Mouse (Mus musculus): ENCODE data around the gene Prdm16. TPM values are rescaled to one million over a fixed set of nuclear protein-coding genes. Genes with fewer than 3 reads are reported as not detected.

Prdm16 gene
- total RNA-seq, 2 experiments from 2014 or later: 9.7 to 12.2 TPM

DNA sequence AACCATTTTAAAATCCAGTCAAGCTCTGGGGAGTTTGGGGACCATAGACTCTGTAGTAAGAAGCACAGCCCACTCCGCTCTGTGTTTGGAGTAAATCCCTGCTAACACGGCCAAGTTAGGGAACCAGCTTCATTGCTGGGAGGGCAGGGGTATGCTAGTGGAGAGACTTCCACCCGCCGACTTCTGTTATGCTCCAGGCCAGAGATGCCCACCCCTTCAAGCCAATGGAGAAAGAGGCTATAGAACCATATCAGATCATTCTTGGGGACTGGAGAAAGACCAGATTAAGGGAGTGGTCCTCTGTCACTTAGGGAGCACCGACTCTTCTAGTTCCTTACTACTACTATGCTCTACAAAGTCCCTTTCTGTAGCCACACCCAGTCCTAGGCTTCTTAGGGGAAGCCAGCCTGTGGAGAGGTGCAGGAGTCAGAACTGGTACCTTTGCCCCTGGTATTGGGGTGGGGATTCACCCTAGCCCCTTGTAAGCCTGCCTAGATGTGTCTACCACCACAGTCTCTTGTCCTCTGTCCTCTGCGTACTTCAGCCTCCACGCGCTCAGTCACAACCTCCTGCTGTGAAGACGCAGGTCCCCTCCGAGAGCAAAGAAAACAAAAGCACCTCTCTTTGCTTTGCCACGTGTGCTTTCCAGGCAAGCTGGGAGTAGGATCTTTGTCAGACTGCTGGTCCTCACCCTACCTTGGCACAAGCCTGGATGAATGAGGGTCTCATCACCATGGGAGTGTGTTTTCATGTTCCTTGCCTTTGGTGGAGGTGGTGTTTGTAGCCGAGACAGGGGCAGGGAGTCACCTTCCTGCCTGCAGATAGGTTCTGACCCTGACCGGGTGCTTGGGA, 3.1 kb upstream of the Prdm16 start:
- DNase-seq (ENCODE audit: low spot score in 2 of 2): no peak

DNA sequence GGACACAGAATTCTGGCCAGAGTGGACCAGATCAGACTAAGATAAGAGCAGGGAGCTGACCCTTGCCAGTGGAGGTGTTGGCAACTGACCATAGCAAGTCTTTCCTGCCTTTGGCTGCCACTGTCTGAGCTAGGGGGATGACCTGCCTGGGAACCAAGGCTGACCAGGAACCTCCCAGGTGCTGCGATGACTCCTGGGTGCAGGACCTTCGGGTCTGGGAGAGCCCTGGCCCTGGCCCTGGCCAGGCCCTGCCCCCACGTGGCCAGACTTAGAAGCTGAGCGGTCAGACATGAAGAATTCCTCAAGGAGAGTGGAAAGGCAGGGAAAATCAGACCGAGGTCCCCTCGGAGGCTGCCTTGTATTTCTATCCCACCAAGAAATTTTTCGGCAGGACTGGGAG, 2.5 kb upstream of the Prdm16 start:
- no peak for DNase-seq (ENCODE audit: low spot score in 2 of 2)

DNA sequence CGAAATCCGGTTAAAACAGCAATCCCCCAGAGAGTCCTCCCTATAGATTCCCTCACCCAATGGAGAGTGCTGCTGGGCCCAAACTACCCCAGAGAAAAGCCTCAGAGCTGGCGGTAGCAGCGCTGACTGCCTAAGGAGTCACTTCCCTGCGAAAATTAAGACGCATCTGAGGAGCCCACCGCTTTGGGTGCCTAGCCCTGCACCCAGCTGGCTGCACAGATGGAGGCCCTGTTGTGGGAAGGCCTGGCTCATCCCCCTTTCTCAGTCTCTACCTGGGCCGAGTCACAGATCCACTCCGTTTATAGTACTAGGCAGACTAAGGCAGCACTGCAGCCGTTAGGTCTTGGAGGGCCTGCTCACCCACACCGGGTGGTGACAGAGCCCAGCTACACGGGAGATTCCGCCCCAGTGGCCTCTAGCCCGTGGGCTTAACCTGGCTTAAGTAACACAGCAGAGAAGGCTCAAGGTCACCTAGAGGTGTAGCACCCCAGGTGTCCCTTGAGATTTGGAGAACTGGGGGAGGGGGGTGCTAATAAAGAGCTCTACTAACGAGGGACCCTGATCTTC, 1.7 kb upstream of the Prdm16 start:
- DNase-seq (ENCODE audit: low spot score in 2 of 2): no peak

DNA sequence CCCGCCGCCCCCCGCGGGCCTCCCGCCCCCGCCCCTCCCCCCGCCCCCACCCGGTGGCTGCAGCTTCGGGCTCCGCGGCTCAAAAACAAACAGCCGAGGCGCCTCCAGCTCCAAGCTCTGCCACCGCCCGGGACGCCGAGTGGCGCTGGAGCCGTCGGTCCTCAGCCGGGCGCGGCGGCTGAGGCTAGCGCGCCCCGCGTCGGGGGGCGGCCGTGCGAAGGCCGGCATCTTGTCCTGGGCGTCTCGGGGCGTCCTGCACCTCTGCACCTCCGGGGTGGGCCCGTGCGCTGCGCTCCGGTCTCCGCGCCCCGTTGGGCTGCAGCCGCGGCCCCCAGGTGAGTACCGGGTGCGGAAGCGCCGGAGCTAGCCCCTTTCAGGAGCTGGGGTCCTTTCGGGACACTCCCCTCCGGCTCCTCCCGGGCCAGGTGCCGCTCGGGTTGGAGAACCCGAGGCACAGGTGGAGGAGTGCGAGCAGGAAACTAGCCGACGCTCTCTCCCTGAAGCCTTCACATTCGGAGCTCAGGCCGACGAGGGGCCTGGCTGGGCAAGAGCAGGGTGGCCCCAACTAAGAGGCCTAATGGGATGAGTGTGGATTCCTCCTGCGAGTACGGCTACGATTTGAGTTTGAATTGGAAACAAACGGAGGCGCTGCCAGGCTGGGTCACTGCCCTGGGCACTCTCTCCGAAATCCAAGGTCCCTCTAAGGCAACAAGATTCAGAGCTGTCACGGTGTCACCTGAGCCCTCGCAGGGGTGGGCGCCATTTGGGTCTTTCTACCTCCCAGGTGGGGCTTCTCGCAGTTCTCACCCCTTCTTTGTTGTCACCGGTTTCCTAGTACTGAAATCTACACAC, 1.0 kb upstream of the Prdm16 start:
- no peak for DNase-seq (ENCODE audit: low spot score in 2 of 2)

DNA sequence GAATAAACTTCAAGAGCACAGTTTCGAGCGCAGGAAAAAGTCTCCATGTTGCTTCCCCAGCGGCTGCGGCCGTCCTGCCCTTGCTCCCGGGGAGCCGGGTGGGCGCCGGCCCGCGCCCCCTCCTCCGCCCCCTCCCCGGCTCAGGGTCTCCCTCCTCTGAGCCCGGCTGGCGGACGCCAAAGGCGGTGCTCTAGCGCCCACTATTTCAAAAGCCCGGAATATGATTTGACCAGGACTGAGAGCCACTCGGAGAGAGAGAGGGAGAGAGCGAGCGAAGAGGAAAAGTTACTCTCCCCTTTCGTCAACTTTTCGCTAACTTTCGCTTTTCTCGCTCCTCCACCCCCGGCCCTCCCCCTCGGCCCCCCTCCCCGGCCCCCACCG, 630 bp downstream of the Prdm16 start:
- DNase-seq (ENCODE audit: low spot score in 2 of 2): no peak

DNA sequence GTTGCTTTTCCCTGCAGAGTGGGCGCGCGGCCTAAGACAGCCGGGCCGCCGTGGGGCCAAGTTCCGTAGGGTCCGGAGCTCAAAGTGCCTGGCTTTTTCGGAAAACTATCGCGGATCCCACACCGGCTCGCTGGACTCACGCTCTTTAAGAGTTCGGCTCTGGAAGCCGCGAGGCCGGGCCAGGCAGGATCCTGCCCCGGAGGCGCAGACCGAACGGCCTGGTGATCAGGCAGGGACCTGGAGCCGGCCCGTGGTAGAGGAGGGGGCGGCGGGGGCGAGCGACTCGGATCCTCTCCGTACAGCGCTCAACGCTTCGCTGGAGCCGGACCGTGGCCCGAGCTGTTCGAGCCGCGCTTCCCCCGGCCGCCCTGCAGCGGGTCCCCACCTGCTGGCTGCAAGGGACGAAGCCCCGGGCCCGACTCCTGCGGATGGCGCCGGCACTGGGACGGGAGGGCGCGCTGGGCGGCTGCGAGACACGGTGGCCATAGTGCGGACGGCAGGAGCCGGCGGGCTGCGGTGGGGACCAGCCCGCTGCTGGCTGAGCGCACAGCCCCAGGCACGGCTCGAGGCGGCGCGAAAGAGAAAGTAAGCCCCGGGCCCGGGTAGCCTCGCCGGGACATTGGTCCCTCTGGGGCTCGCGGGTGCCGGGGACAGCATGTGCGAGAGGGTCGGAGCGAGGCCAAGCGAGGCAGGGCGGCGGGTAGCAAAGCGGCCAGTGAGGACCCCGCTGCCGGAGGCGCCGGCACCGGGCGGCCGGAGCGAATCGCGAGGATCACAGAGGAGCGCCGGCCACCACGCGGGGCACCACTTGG, 1.2 kb downstream of the Prdm16 start:
- no peak for DNase-seq (ENCODE audit: low spot score in 2 of 2)

DNA sequence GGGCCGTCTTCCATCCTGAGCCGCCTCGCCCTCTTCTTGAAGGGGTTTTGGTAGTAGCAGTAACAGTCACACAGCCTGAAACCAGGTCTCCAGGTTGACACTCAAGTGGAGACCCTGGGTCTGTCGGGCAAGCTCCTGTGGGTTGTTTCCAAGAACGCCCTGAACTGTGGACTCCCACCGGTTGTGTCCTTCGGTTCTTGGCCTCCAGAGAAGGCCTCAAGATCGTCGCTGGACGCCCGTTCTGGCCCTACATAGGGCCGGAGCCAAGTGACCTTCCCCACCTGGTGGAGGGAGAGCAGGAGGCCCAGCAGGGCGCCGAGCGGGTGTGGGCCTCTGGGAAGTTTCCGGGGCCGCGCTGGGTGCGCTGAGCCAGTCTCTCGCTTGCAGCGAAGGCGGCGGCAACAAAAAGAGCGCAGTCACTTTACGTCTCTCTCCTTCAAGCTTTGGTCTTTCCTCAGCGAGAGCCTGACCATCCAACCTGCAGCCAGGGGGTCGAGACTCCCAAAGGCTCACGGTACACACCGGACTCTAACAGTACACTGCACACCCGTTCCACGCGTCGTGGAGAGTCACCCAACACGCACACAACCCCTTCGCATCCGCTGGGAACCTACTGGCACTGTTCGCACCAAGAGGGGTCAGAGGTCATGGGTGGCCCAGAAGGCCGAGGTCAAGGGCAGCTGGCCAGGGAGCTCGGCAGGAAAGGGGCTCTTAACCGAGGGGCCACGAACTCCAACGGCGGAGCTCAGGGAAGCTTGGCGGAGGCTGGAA, 2.0 kb downstream of the Prdm16 start:
- DNase-seq (ENCODE audit: low spot score in 2 of 2): no peak

DNA sequence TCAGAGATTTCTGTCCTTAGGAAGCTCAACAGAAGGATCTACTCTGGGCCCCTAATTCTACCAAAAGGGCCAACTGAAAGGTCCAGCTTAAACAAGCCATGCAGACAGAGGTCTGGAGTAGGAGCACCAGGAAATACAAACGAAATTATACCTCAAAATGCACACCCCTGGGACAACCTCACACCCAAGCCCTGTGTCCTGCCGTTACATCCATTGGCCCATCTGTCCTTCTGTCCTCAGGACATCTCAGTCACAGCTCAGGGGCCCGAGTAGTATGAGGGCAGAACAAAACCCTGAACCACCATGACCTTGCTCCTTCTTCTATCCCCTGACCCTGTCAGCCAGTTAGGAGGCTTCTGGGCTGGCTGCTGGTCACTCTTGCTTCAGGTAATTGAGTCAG, 2.7 kb downstream of the Prdm16 start:
- DNase-seq (ENCODE audit: low spot score in 2 of 2): no peak

DNA sequence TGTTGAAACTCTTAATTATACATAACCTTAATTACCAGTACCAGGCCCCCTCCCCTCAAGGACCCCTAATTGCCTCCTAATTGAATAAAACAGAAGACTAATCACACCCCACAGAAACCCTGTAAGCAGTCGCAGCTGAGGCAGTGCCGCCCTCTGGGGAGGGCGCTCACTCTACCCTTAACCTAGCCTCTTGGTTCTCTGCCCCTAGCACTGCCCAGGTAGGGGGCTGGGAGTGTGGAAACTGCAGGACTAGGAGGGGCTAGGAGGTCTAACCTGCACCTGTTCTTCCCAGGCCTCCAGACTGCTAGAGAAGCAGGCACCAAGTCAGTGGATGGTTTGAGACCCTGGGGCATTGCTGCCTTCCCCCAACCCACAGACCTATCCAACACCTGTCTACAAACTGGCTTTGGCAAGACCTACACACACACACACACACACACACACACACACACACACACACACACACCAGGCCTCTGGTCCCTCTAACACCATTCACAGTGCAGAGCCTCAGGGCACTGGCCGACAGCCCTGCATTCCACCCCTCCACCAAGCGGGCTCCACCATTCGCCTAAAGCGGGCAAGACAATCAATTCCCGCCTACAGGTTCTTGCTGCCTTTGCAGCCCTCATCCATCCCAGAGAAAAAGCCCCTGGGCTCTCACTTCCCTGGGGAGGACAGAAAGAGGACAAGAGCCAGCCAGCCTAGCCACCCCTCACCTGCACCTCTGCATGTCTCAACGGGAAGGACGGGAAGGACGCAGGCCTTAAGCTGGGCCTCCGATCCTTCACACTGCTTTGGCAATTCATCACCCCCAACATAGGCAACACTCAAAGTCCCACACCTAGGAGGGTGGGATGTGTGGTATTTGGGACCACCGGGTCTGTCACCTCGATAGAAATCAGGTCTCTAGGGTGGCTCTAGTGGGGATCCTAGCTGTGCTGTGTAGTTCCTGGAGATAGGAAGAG, 3.6 kb downstream of the Prdm16 start:
- DNase-seq (ENCODE audit: low spot score in 2 of 2): no peak

DNA sequence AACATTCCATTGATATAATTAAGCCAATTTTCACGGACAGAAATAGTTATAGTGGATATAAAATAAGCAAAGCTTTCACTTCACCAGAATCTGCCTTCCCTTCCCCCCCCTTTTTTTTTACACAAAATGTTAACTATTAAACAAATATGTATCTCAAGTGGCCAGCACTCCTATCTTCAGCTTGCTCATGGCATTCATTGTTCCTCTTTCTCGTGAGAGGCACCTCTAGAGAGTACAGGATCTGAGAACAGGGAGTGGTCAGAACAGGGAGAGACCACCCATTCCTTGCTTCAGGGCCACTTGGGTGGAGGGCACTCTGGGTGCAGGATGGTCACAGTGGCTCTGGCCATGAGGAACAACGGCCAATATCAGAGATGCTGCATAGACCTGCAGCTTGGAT, 5.9 kb downstream of the Prdm16 start:
- DNase-seq (ENCODE audit: low spot score in 2 of 2): no peak

DNA sequence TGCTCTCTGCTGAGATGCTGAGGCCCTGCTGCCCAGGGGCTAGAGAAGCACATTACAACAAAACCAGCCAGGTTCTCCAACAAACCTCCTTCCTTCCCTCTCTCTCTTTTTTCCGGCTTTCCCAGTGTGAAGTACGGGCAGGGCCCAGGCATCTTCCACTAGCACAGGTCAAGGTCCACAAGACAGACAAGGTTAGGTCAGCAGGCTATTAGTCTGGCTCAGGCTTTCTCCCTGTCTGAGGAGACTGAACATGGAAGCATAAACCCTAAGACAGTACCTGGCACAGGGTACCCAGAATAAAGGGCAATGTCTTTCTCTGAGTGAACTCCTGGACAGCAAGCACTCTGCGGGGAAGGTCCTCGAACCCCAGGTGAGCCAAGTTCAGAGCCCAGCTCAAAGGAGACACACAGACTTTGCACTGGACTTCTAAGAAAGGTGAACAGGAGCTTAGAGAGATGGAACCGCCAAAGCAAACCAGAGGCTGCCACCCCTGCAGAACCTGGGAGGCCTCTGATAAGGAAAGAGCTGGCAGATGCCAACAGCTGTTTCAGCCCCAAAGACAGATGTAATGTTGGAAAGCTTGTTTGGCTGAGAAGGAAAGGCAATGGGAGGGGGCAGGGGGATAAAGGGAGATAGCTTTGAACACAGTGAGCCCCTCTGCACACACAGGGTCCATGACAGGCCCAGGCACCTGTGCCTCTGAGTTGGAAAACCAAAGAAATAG, 9.1 kb downstream of the Prdm16 start:
- no peak for DNase-seq (ENCODE audit: low spot score in 2 of 2)

DNA sequence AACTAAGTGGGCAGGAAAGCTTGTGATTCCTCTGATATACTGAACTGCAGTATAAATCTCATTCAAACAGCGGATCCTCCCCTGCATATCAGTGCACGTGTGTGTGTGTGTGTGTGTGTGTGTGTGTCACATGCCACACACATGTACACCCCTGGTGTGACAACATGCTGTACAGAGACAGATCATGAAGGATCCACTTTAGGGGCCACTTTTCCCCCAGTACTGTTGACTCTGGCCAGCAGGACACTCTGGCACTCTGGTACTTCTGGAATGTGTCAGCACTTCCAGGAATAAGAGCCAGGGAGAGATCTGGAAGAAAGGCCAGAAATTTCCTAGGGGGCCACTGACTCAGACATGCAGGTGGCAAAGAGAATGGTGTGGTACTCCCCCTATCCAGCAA, 10.4 kb downstream of the Prdm16 start:
- no peak for DNase-seq (ENCODE audit: low spot score in 2 of 2)

DNA sequence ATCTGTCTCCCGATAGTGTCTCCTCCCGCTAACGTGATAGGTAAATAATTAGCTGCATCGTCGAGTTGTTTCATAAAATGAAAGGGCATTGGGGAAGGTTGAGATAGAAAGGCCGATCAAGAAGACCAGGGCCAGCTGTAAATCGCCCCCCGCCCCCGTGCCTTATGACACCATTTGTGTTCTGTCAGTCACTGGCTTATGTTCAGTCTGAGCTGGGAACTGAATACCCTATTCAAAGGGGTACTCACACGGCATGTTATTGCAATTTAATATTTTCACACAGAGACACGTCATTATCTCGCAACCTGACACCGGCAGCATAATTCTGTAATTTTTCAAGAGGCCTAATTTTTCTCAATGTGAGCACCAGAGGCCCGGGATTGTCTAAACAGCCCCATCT, 11.0 kb downstream of the Prdm16 start:
- DNase-seq (ENCODE audit: low spot score in 2 of 2): no peak

DNA sequence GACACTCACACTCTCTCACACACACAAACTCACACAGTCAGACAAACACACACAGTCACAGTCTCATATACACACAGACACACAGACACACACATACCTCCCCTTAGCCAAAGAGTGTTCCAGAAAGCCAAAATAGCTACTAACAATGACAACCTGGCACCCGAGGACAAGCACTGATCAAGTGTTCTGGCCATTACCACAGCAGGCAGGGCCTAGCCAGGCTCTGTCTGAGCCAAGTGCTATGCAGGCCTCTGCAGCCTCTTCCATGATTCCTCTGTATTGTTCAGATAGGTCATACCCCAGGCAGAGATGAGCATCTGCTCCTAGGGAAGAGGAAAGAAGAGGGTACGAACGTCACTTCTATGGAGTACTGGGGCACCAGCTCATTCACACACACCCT, 13.4 kb downstream of the Prdm16 start:
- no peak for DNase-seq (ENCODE audit: low spot score in 2 of 2)

DNA sequence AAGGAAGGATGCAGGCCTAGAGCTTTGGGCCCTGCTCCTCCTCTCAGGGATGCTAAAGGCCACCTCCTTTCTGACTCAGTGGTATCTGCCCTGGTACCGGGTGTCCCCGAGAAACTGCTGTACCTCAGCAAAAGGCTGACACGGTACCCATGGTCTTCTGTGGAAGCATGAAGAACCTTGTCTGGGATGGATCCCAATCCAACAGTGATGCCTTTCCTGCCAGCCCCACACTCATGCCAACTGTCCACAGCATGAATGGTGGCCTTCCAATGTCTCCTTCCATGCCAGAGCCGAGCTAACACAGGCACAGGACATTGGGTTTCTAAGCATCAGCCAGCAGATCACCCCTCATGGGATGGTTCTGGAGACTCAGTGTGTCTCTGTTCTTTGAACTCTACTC, 14.2 kb downstream of the Prdm16 start:
- DNase-seq (ENCODE audit: low spot score in 2 of 2): no peak

DNA sequence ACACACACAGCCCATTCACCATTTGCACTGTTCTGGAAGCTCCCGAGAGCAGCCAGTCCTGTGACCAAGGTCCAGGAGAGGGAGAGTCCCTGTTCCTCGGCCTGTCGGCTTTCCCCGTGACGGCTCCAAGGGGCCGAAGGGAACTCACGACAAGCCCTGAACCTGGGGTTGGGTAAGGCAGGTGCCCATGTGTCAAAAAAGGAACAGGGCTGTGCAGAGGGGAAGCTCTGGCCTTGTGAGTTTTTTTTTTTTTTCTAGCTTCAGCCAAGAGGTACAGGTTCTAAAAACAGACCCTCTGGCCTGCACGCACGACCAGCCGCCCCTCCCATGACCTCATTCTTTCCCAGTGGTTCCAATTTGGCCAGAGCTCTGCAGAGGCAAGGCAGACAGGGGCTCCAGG, 25.5 kb downstream of the Prdm16 start:
- DNase-seq (ENCODE audit: low spot score in 2 of 2): no peak

DNA sequence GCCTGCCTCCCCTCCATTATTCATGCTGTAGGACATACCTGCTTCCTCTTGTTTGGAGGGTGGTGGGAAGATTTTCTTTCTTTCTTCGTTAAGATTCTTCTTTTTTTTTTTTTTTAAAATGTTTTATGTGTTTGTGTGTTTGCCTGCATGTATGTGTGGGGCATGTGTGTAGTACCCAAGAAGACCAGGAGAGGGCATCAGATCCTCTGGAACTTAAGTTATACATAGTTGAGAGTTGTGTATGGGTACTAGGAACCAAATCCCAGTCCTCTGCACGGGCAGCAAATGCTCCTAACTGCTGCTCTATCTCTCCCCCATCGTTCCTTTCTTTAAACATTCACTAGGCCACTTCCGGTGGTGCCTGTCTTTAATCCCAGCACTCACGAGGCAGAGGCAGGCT, 28.9 kb downstream of the Prdm16 start:
- no peak for DNase-seq (ENCODE audit: low spot score in 2 of 2)

DNA sequence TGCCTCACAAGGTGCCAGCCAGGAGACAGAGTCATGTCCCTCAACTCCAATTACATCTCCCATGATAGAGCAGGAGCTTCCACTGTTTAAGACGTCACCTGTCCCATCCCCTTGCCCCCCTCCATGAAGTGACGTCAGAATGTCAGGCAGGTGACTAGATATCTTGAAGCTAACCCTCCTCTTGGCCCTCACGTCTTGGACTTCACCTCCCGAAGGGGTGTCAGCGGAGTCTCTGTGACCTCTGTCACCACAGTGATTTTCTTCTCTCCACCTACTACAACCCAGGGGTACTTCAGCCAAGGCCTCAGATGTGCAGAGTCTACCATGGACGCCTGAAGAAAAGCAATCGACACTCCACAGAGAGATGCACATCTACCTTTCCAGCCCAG, 32.2 kb downstream of the Prdm16 start:
- no peak for DNase-seq (ENCODE audit: low spot score in 2 of 2)
